Mouse (Mus musculus) thymus, adult 2 months (tissue): Measurements from ENCODE around the gene Olfr1200.

Experiments
- CTCF ChIP-seq: fragments of 200-500 bp; IDR thresholded peaks from 2 replicates; pipeline ENCODE4 v1.5.1; 2012; ENCODE audit warnings: mild to moderate bottlenecking, control low read depth, low read length, moderate library complexity, borderline replicate concordance; ENCODE audit not compliant: control insufficient read depth, poor library complexity, insufficient read depth; ENCODE audit errors: extremely low read depth
- POLR2A ChIP-seq: fragments of 200-500 bp; IDR thresholded peaks from 2 replicates; pipeline ENCODE4 v1.6.1; 2012; ENCODE audit warnings: mild to moderate bottlenecking, low read length, control low read depth, moderate library complexity; ENCODE audit not compliant: control insufficient read depth, poor library complexity, insufficient read depth; ENCODE audit errors: extremely low read depth

- no peak for TF ChIP-seq POLR2A
- TF ChIP-seq CTCF, result no peak
Measured at GRCm38 (mm10) chr2:88751270-88751669, 19.0 kb downstream of the Olfr1200 start, which contains the start of gene Olfr1198.
